Mouse (Mus musculus) G1E (cell line): ENCODE results near the gene Myrf.

Source experiments
- CTCF ChIP-seq: IDR thresholded peaks from 2 replicates; pipeline ENCODE4 v1.5.1; 2012; ENCODE audit warnings: low read depth, low read length, inconsistent platforms, mixed read lengths
- TAL1 ChIP-seq: conservative IDR thresholded peaks from 2 replicates; pipeline ENCODE4 v1.6.1; 2012; ENCODE audit warnings: low read depth, low read length, inconsistent platforms, mixed read lengths

GRCm38 (mm10) chr19:10182670-10183298 lies 57.8 kb downstream of the Myrf start, which contains the start of gene Fads1:
- TF ChIP-seq CTCF (0 out of 2 replicates have a peak, but pooled peaks have one; percentile 9), TAL1 (no peak)
